Mouse (Mus musculus): ENCODE results near the gene Unc13b. TPM values are rescaled to one million over a fixed set of nuclear protein-coding genes. Genes with fewer than 3 reads are reported as not detected.

Gene Unc13b
- 1.9 TPM for polyA plus RNA-seq (2014; fragmentation: Illumina TruSeq; extraction: RNeasy Lipid Tissue Mini Kit (QIAGEN cat#74804); ENCODE audit: low read depth, low replicate concordance)

DNA sequence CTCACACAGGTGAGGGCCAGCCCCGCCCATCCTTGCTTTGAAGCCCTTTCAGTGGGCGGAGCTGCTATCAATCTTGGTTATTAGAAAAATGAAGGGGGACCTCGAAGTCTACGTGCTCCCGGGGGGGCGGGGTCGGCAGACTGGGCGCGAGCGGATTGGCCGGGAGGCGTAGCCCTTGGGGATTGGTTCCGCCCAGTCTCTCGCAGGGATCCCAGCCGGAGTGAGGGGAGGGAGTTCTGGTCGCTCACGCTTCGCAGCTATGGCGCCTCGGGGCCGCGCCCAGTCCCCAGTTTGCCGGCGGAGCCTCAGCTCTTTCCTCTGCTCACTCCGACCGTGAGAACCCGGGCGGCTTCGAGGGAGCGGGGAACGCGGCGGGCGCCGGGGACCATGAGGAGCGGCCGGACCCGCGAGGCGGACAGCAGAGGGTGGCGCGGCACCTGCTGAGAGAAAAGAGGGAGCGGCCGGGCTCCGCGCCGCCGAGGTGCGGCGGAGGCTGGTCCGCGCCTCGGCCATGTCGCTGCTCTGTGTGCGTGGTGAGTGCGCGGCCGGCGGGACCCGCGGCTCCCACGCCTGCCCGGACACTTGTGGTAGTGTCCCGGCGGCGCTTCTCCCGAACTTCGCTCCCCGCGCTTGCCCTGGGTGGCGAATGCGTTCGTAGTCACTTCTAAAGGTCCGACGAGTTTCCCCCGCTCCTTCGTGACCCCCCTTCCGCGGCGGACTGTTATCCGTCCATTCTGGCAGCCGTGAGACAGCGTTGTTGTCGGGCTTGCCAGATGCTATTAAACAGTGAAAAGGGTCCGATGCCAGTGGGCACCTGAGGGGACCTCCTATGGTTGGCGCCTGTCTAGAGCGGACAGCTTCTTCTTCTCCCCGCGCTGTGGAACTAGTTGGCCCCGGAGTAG is at the start of gene Unc13b:
TSS of gene Unc13b (plus strand) at position 201 of the 902 bp plus-strand sequence.

DNA sequence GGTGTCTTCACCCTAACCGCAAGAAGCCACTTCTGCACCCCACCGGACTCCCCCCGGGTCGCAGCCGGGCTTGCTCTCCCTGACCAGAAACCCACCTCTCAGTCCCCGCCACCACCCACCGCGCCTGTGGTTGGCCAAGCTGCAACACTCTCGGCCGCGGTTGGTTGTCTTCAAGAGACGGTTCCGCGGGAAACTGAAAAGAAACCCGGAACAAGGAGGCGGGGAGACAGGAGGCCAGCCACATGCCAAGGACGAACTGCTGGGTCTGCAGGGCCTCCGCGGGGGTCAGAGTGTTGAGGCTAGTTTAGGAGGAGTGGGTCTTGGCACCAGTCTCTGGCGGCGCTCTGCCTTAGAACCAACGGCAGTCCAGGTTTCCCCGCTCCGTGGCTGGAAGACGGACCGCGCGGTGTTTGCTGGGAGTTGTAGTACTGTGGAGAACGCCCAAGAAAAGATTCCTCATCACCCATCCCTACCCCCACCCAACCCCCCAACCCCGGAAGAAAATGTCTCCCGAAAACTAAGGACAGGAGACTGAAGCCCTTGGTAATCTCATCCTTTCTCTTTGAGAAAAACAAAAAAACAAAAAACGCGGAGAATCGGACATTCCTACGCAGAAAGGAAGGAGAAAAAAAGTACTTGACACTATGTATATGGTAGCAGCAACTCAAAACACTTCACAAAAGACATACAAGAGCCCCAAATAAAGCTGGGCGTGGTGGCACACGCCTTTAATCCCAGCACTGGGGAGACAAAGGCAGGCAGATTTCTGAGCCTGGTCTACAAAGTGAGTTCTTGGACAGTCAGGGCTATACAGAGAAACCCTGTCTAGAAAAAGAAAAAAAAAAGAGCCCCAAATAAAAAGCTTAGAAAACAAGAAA is 48.4 kb upstream of the Unc13b start, which contains the start of gene Fancg:
TSS of gene Fancg (minus strand) at position 346 of the 878 bp plus-strand sequence.

DNA sequence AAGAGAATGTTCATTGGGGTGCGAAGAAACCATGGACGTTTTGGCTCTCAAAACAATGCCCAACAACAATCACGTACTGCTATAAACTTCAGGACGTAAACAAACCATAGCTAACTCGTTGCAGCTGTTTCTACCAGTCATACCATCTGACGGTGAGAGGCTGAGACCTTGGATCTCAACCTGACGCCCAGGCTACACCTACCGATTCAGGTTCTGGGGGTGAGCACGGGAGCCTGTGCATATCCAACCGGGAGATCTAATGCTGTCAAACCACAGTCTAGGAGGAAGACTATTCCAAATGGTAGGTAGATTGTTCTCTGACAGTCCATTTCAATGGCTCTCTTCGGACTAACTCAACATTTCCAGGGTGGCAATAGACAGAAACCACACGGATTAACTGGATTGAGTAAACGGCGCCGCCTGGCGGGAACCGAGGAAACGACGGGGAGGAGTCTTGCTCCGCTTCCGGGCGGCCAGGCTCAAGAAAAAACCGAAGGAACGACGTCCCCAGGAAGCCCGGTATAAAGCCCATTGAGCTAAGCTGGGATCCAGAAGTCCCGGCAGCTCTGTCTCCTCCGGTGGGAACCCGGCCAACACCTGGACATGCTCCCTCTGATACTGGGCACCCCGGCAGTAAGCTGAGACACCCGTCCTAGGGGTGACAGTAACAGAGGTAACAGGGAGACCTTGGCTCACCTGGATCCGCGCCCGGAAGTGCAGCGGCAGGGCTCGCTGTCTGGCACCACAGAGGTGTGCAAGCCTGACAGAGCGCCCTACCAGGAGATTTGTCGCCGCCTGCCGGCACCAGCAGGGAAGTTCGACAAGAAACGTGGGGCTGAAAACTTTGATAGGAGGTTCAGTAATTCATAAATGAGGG is 33.4 kb upstream of the Unc13b start, which contains the start of gene Pigo:
TSS of gene Pigo (minus strand) at position 736 of the 877 bp plus-strand sequence.

DNA sequence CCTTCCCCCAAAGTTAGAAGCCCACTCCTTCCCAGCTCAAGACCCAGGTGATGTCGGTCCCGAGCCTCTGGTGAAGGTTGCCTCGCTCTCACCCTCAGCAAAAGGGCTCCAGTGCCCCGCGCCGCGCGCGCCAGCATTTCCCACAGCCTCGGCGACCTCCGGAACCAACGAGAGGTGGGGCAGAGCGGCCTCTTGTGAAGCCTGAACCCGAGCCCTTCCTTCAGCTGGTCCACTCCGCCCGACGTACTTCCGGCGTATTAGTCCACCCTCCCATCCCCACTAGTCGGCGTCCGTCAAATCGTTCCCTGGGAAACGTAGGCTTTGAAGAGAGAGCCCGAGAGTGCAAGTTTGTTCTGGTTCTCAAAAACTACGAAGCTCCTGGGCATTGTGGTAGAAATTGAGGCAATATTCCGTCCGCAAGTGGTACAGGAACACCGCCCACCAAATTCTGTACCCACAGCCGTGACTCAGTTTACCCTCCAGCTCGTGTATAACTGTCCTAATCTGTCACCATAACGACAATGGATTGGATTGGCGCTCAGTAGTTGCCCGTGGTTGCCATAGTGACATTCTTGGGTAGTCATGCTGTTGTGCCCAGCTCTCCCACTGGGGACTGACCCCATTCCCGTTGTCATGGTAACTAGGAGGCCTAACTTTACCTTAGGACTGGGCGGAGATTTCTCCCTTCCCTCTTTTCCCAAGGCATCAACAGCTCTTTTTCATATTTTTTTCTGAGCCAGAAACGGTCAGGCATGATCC is 27.3 kb upstream of the Unc13b start, which contains the start of gene Stoml2:
TSS of gene Stoml2 (minus strand) at position 474 of the 759 bp plus-strand sequence.

DNA sequence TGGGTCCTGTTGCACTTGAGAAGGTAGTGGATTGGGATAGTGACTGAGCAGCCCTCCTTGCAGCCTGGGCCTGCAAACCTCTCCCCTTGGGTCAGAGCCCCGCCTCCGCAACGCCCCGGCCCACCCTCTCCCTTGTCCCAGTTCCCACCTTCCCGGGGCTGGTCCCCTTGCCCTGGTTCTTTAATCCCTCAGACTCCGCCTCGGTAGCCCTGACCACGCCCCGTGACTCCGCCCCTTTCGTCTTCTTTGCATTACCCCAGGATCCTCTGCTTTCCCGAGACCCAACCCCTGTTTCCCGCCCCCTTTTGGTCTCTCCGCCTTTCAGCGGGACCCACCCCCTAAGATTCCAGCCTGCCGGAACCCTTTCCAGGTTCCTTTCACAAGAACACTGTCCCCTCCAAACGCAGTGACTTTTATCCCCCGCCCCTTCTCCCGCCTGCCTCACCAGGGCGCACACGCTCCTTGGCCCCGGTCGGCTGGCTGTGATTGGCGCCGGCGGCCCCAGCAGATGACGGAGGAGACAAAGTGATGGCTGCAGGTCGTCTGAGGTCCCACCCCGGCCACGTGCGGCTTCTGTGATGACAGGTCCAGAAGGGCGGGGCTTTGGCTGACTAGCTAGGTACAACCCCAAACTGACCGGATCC is 13.0 kb upstream of the Unc13b start, which contains the start of gene Fam214b:
TSS of gene Fam214b (minus strand) at position 562 of the 644 bp plus-strand sequence.

DNA sequence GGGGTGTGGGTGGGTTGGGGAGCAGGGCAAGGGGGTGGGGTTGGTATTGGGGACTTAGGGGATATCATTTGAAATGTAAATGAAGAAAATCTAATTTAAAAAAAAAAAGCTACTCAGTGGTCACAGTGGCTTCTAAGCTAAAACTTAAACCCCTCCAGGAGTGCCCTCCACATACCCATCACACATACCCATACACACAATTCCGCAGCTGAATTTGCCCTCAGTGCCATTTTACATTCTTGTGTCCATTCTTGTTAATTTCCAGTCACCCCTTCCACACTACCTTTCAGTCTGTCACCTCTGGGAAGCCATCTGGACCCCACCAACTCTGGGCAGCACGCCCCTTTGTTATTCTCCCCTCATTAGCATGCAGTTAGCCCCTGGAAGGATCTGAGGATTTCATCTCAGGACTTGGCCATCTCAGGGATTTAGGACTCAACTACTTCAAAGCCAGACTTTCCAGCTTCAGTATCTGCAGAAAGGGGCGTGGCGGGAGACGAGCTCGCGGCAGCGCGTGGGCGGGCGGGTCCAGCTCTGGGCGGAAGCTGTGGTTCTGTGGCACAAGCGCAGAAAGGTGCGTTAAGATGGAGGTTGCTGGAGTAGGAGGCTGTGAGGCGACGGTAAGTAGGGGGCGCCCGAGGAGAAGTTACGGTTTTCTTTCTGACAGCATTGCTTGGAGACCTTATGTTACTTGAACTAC is 208.0 kb downstream of the Unc13b start, which contains the start of gene Atp8b5:
TSS of gene Atp8b5 (plus strand) at position 537 of the 700 bp plus-strand sequence.

Other genes starting within 250 kb of the Unc13b start
- not detected for gene Fam205a1, start 205.1 kb upstream of the Unc13b start, polyA plus RNA-seq (2014; fragmentation: Illumina TruSeq; extraction: RNeasy Lipid Tissue Mini Kit (QIAGEN cat#74804); ENCODE audit: low read depth, low replicate concordance)
- gene Gm12394, start 202.2 kb upstream of the Unc13b start, polyA plus RNA-seq (2014; fragmentation: Illumina TruSeq; extraction: RNeasy Lipid Tissue Mini Kit (QIAGEN cat#74804); ENCODE audit: low read depth, low replicate concordance): not detected
- not detected for gene Fam205c, start 184.7 kb upstream of the Unc13b start, polyA plus RNA-seq (2014; fragmentation: Illumina TruSeq; extraction: RNeasy Lipid Tissue Mini Kit (QIAGEN cat#74804); ENCODE audit: low read depth, low replicate concordance)
- gene Phf24, start 142.3 kb upstream of the Unc13b start, polyA plus RNA-seq (2014; fragmentation: Illumina TruSeq; extraction: RNeasy Lipid Tissue Mini Kit (QIAGEN cat#74804); ENCODE audit: low read depth, low replicate concordance): 0.11 TPM
- 0.19 TPM for gene Dnajb5, start 109.1 kb upstream of the Unc13b start, polyA plus RNA-seq (2014; fragmentation: Illumina TruSeq; extraction: RNeasy Lipid Tissue Mini Kit (QIAGEN cat#74804); ENCODE audit: low read depth, low replicate concordance)
- gene 1700022I11Rik, start 89.3 kb upstream of the Unc13b start, polyA plus RNA-seq (2014; fragmentation: Illumina TruSeq; extraction: RNeasy Lipid Tissue Mini Kit (QIAGEN cat#74804); ENCODE audit: low read depth, low replicate concordance): not detected
- gene Vcp, start 58.4 kb upstream of the Unc13b start, polyA plus RNA-seq (2014; fragmentation: Illumina TruSeq; extraction: RNeasy Lipid Tissue Mini Kit (QIAGEN cat#74804); ENCODE audit: low read depth, low replicate concordance): 159 TPM
- 1.6 TPM for gene Fancg, start 48.4 kb upstream of the Unc13b start, polyA plus RNA-seq (2014; fragmentation: Illumina TruSeq; extraction: RNeasy Lipid Tissue Mini Kit (QIAGEN cat#74804); ENCODE audit: low read depth, low replicate concordance)
- 2.7 TPM for gene Pigo, start 33.1 kb upstream of the Unc13b start, polyA plus RNA-seq (2014; fragmentation: Illumina TruSeq; extraction: RNeasy Lipid Tissue Mini Kit (QIAGEN cat#74804); ENCODE audit: low read depth, low replicate concordance)
- 29.1 TPM for gene Stoml2, start 27.2 kb upstream of the Unc13b start, polyA plus RNA-seq (2014; fragmentation: Illumina TruSeq; extraction: RNeasy Lipid Tissue Mini Kit (QIAGEN cat#74804); ENCODE audit: low read depth, low replicate concordance)
- 1.7 TPM for gene Fam214b, start 12.7 kb upstream of the Unc13b start, polyA plus RNA-seq (2014; fragmentation: Illumina TruSeq; extraction: RNeasy Lipid Tissue Mini Kit (QIAGEN cat#74804); ENCODE audit: low read depth, low replicate concordance)
- gene Atp8b5, start 208.2 kb downstream of the Unc13b start, polyA plus RNA-seq (2014; fragmentation: Illumina TruSeq; extraction: RNeasy Lipid Tissue Mini Kit (QIAGEN cat#74804); ENCODE audit: low read depth, low replicate concordance): 0.37 TPM